Mouse (Mus musculus): ENCODE results near the gene Bbx.

Gene Bbx

GRCm38 (mm10) chr16:50167231-50167982 lies 264.8 kb downstream of the Bbx start:
- peak; percentile 14 for DNase-seq (ENCODE audit: low read depth, low spot score)

GRCm38 (mm10) chr16:50160418-50161271 lies 271.5 kb downstream of the Bbx start:
- no peak for DNase-seq (ENCODE audit: low read depth, low spot score)

GRCm38 (mm10) chr16:50158546-50158945 lies 273.6 kb downstream of the Bbx start:
- no peak for DNase-seq (ENCODE audit: low read depth, low spot score)

GRCm38 (mm10) chr16:50149606-50150005 lies 282.6 kb downstream of the Bbx start:
- DNase-seq (ENCODE audit: low read depth, low spot score): no peak

- DNase-seq (ENCODE audit: low read depth, low spot score): no peak
These were observed 284.3 kb downstream of the Bbx start for GRCm38 (mm10) chr16:50147900-50148299.
